ENCODE assay signal across 23 mouse cellular contexts in the genomic region with DNA sequence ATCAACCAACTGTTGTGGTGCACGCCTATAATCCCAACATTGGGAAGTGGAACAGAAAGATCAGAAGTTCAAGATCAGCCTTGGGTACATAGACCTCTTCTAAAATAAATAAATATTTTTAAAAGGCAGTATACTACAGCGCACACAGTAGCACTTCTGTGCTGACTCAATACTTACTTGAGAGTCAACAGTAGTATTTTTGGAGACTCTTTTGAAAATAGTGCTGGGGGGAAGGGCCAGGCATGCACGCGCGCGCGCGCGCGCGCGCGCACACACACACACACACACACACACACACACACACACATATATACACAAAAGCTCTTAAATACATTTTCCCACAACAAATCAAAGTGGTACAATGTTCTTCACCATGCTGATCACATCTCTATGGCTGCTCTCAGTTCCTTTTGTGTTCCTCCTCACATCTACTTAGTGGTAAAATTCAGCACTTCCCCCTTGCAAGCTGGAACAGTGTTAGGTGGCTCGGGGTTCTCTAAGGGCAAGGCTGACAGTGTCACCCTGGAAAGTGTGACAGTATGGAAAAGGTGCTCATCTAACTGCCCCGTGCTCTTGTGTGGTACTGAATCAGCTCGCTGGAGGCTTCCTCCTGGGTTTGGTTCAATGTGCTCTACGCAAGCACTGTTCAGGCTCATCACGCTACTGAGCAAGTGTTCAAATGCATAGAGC. TPM values are rescaled to one million over a fixed set of nuclear protein-coding genes. Genes with fewer than 3 reads are reported as not detected.
DNase-seq lines count a peak whose midpoint lies in the region; ATAC-seq lines count a peak whose summit lies in the region.
"Had no signal": no experiment of that assay in that cellular context is flagged by ENCODE, and none has a peak within 500 bp of the region (broad histone marks: within the 10 kb centered on the region; RNA-seq: fewer than 3 reads in every experiment).

No protein-coding gene starts in this region.

- DNase-seq in heart, adult 11 months: peak; percentile 82
- DNase-seq in heart, adult 18-20 months: no peak
- DNase-seq in testis, postnatal 10 days (ENCODE audit: low spot score): peak; percentile 31
- DNase-seq in testis, postnatal 14 days (ENCODE audit: low spot score): no peak
- no peak for DNase-seq in frontal cortex, adult 2 months (ENCODE audit: extremely low spot score in 1 of 2, low spot score in 1 of 2)
- DNase-seq in cerebellum, adult 9-11 months: no peak
- DNase-seq: adrenal gland, postnatal 10 days; adrenal gland, postnatal 36 days; cerebellum, adult 18-20 months; cerebellum, adult 9-10 months; cerebellum, postnatal 25 days; embryo, embryonic 11 days; gastrocnemius, postnatal 10 days; gastrocnemius, postnatal 36 days; heart, postnatal 10 days; heart, postnatal 36 days had no signal

- 0 out of 2 replicates have a peak, but pooled peaks have one; percentile 18 for ATAC-seq in common myeloid progenitor, adult 5-6 weeks (replicated peaks; ENCODE audit: low read depth, poor library complexity, severe bottlenecking)
- ATAC-seq in megakaryocyte progenitor cell, adult 5-6 weeks (replicated peaks; ENCODE audit: poor library complexity): peak; percentile 14; the same call in 1 of the 2 replicates
- ATAC-seq: CD4-positive, CD25-positive, alpha-beta regulatory T cell, adult 4 months; forebrain, embryonic 13.5 days; forebrain, embryonic 16.5 days; hindbrain, embryonic 16.5 days; intestine, embryonic 15.5 days had no signal

RNA-seq across cellular contexts. Expression of a gene that starts 60.0 kb away (rescaled TPM):
- total RNA-seq in heart, adult 18-20 months (2021): 10 to 100 TPM; 19.3 to 27.9 TPM
- 5.6 and 11.7 TPM in 2 replicates for total RNA-seq in common myeloid progenitor, adult 5-6 weeks (2017)
- 1.6 and 4.0 TPM in 2 replicates for total RNA-seq in megakaryocyte progenitor cell, adult 5-6 weeks (2015)
- 2.0 and 2.9 TPM in 2 replicates for total RNA-seq in megakaryocyte progenitor cell, adult 5-6 weeks (2017)
- polyA plus RNA-seq in frontal cortex, adult 2 months (2012; rRNA removed): 24.3 and 32.2 TPM in 2 replicates

Comparison
In these comparisons a context has a peak if more than half of its experiments do, and no peak if none do; other contexts are left out.
1. DNase-seq: peak in heart, adult 11 months (single experiment) and testis, postnatal 10 days (single experiment); none in heart, adult 18-20 months (0 of 2), testis, postnatal 14 days (single experiment), frontal cortex, adult 2 months (0 of 2) and cerebellum, adult 9-11 months (single experiment).